ENCODE assay signal across 10 mouse cellular contexts in the genomic region with DNA sequence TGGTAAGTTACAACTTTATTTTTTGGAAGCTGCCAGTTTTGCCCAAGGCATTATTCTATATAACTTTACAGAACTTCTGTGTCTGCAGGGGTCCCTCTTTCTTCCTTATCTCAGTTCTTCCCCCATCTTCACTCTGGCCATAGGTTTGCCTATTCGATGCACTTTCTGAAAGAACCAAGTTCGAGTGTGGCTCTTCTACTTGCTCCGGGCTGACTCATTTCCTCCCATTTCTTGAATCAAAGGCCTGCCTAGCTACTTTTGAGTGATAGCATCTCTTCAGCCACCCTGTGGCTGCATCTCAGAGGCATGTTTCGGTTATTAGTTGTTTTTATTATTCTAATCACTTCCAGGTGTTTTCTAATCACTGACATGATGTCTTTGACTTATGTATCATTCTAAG. TPM values are rescaled to one million over a fixed set of nuclear protein-coding genes. Genes with fewer than 3 reads are reported as not detected.
A peak's percentile ranks its signal among the peaks of the same experiment; 100 is the strongest.
DNase-seq lines count a peak whose midpoint lies in the region; ATAC-seq and TF ChIP-seq lines count a peak whose summit lies in the region.
"Had no signal": no experiment of that assay in that cellular context is flagged by ENCODE, and none has a peak within 500 bp of the region (broad histone marks: within the 10 kb centered on the region; RNA-seq: fewer than 3 reads in every experiment).

No protein-coding gene starts in this region.

- H3K79me2 ChIP-seq in myocyte (ENCODE audit: control insufficient read depth, insufficient read depth): peaks cover 53% of the 10 kb centered on the region

- H3K4me2 ChIP-seq in kidney, embryonic 14.5 days (replicated peaks; ENCODE audit: low read depth, low read length): peak overlapping the region; percentile 46
- H3K4me2 ChIP-seq in embryonic facial prominence, embryonic 12.5 days (replicated peaks): peak overlapping the region; percentile 65
- peak overlapping the region; percentile 95 for H3K4me2 ChIP-seq in hindbrain, embryonic 16.5 days (ENCODE audit: low read length)
- peak overlapping the region; percentile 61 for H3K4me2 ChIP-seq in myocyte (ENCODE audit: low read depth)

- H3ac ChIP-seq in myocyte (ENCODE audit: control insufficient read depth, insufficient read length): no peak overlapping the region

- ATAC-seq in kidney, embryonic 14.5 days (ENCODE audit: low FRiP score, low TSS enrichment): no peak
- ATAC-seq in embryonic facial prominence, embryonic 12.5 days (ENCODE audit: insufficient number of reproducible peaks, insufficient read depth, low FRiP score, low TSS enrichment): no peak
- ATAC-seq in hindbrain, embryonic 16.5 days: no peak

- no peaks in the 10 kb centered on the region for H3K9me3 ChIP-seq in kidney, embryonic 14.5 days (ENCODE audit: control insufficient read depth, low read length)
- no peaks in the 10 kb centered on the region for H3K9me3 ChIP-seq in embryonic facial prominence, embryonic 12.5 days
- H3K9me3 ChIP-seq in hindbrain, embryonic 16.5 days (ENCODE audit: control insufficient read depth, low read length): no peaks in the 10 kb centered on the region

- no peaks in the 10 kb centered on the region for H3K27me3 ChIP-seq in kidney, embryonic 14.5 days (ENCODE audit: control insufficient read depth, insufficient read depth, low read length)
- H3K27me3 ChIP-seq in embryonic facial prominence, embryonic 12.5 days: no peaks in the 10 kb centered on the region
- H3K27me3 ChIP-seq in hindbrain, embryonic 16.5 days (replicated peaks; ENCODE audit: control insufficient read depth, insufficient read depth, low read length): no peaks in the 10 kb centered on the region
- no peaks in the 10 kb centered on the region for H3K27me3 ChIP-seq in myocyte (ENCODE audit: control insufficient read depth, insufficient read depth, insufficient read length)
- H3K27me3 ChIP-seq: Patski had no signal

- no peak for DNase-seq in kidney, adult 9 months
- no peak for DNase-seq in layer of hippocampus, adult 18-20 months (ENCODE audit: low spot score in 2 of 2)
- DNase-seq in frontal cortex, adult 2 months (ENCODE audit: extremely low spot score in 1 of 2, low spot score in 1 of 2): no peak
- DNase-seq in right cerebral cortex, adult 18-20 months: no peak

- no peaks in the 10 kb centered on the region; the same call in 1 of the 2 replicates for H3K36me3 ChIP-seq in kidney, embryonic 14.5 days (ENCODE audit: control insufficient read depth, insufficient read depth, low read length)
- peaks cover 6% of the 10 kb centered on the region; the same call in 1 of the 2 replicates for H3K36me3 ChIP-seq in embryonic facial prominence, embryonic 12.5 days
- H3K36me3 ChIP-seq in hindbrain, embryonic 16.5 days (ENCODE audit: control insufficient read depth, insufficient read depth, low read length): 0 out of 2 replicates have a peak, but pooled peaks cover 2% of the 10 kb centered on the region
- peaks cover 22% of the 10 kb centered on the region for H3K36me3 ChIP-seq in myocyte (ENCODE audit: control insufficient read depth, insufficient read depth)

- H3K27ac ChIP-seq in kidney, embryonic 14.5 days (ENCODE audit: low read depth, low read length): no peak overlapping the region
- H3K27ac ChIP-seq in embryonic facial prominence, embryonic 12.5 days: no peak overlapping the region
- H3K27ac ChIP-seq in hindbrain, embryonic 16.5 days (ENCODE audit: low read depth, low read length): no peak overlapping the region

- H3K4me3 ChIP-seq in kidney, embryonic 14.5 days (ENCODE audit: low read length): peak overlapping the region; percentile 56; the same call in 1 of the 2 replicates
- H3K4me3 ChIP-seq in embryonic facial prominence, embryonic 12.5 days: peak overlapping the region; percentile 71
- no peak overlapping the region for H3K4me3 ChIP-seq in hindbrain, embryonic 16.5 days (ENCODE audit: low read length)
- H3K4me3 ChIP-seq in myocyte: peak overlapping the region; percentile 66

- no peak overlapping the region for H3K9ac ChIP-seq in kidney, embryonic 14.5 days (ENCODE audit: low read depth, low read length)
- H3K9ac ChIP-seq in embryonic facial prominence, embryonic 12.5 days: peak overlapping the region; percentile 81
- H3K9ac ChIP-seq in hindbrain, embryonic 16.5 days (ENCODE audit: low read depth, low read length): no peak overlapping the region

- 40% methylated on average over 4 of the region's 4 CpGs for WGBS in kidney, embryonic 14.5 days
- 25% methylated on average over 4 of the region's 4 CpGs for WGBS in embryonic facial prominence, embryonic 12.5 days
- 49% methylated on average over 4 of the region's 4 CpGs for WGBS in hindbrain, embryonic 16.5 days

- peaks cover 12% of the 10 kb centered on the region; the same call in 1 of the 2 replicates for H3K4me1 ChIP-seq in kidney, embryonic 14.5 days (ENCODE audit: control insufficient read depth, insufficient read depth, low read length)
- peaks cover 13% of the 10 kb centered on the region for H3K4me1 ChIP-seq in embryonic facial prominence, embryonic 12.5 days
- peaks cover 14% of the 10 kb centered on the region for H3K4me1 ChIP-seq in hindbrain, embryonic 16.5 days (ENCODE audit: control insufficient read depth, insufficient read depth, low read depth, low read length)

- TF ChIP-seq POLR2A in myocyte (IDR thresholded peaks at IDR 0.05; ENCODE audit: insufficient read length, low read depth): no peak

TF ChIP-seq in myocyte, 11 proteins besides CTCF, POLR2A, EP300 and RAD21:
- TF ChIP-seq USF1 (IDR thresholded peaks at IDR 0.05; ENCODE audit: low read depth): no peak
- no peak for TF ChIP-seq TCF3 (IDR thresholded peaks at IDR 0.05; ENCODE audit: insufficient read length, low read depth)
- no peak for TF ChIP-seq MYOD1 (IDR thresholded peaks at IDR 0.05; ENCODE audit: control insufficient read depth in 1 of 3, insufficient read length in 2 of 3, low read depth in 2 of 3)
- no peak for TF ChIP-seq MYOG (IDR thresholded peaks at IDR 0.05; ENCODE audit: control insufficient read depth in 1 of 3, insufficient read depth in 1 of 3, insufficient read length in 2 of 3, low read depth in 2 of 3)
- TF ChIP-seq TCF12 (IDR thresholded peaks at IDR 0.05; ENCODE audit: insufficient read depth, poor library complexity, severe bottlenecking): no peak
- no peak for TF ChIP-seq CEBPB (IDR thresholded peaks at IDR 0.05; ENCODE audit: insufficient read depth, poor library complexity, severe bottlenecking)
- no peak for TF ChIP-seq REST (IDR thresholded peaks at IDR 0.05; ENCODE audit: insufficient read depth, insufficient read length)
- no peak for TF ChIP-seq SRF (IDR thresholded peaks at IDR 0.05; ENCODE audit: control insufficient read depth, insufficient read length, low read depth)
- no peak for TF ChIP-seq E2F4 (IDR thresholded peaks at IDR 0.05; ENCODE audit: insufficient read depth)
- TF ChIP-seq POLR2AphosphoS2 (IDR thresholded peaks at IDR 0.05; ENCODE audit: insufficient read length, low read depth): no peak
- no peak for TF ChIP-seq MAX (IDR thresholded peaks at IDR 0.05; ENCODE audit: low read depth)

RNA-seq across cellular contexts. Expression of gene Slc25a24, which starts 1.1 kb away (rescaled TPM):
- polyA plus RNA-seq in kidney, embryonic 14.5 days (2014; fragmentation: Nextera tagmentation; extraction: Ambion mirVana): 17.6 and 25.1 TPM in 2 replicates
- 49.0 and 52.5 TPM in 2 replicates for polyA plus RNA-seq in embryonic facial prominence, embryonic 12.5 days (2016; fragmentation: Nextera tagmentation; extraction: Ambion mirVana)
- 3.6 and 5.7 TPM in 2 replicates for polyA plus RNA-seq in hindbrain, embryonic 16.5 days (2015; fragmentation: Nextera tagmentation; extraction: Ambion mirVana)
- 13.9 TPM for polyA plus RNA-seq in myocyte (2012; fragmentation: generic; extraction: Trizol)
- total RNA-seq in layer of hippocampus, adult 18-20 months (2021): 1 to 10 TPM; 2.8 to 3.2 TPM
- polyA plus RNA-seq in frontal cortex, adult 2 months (2012; rRNA removed): 1.6 and 2.0 TPM in 2 replicates

RNA-seq across cellular contexts. Expression of gene Slc25a54, which starts 43.8 kb away (rescaled TPM):
- polyA plus RNA-seq in kidney, embryonic 14.5 days (2014; fragmentation: Nextera tagmentation; extraction: Ambion mirVana): not detected in 2 replicates
- not detected in 2 replicates for polyA plus RNA-seq in embryonic facial prominence, embryonic 12.5 days (2016; fragmentation: Nextera tagmentation; extraction: Ambion mirVana)
- polyA plus RNA-seq in hindbrain, embryonic 16.5 days (2015; fragmentation: Nextera tagmentation; extraction: Ambion mirVana): not detected in 2 replicates
- 0.02 TPM for polyA plus RNA-seq in myocyte (2012; fragmentation: generic; extraction: Trizol)
- not detected for total RNA-seq in layer of hippocampus, adult 18-20 months (2021)
- not detected in 2 replicates for polyA plus RNA-seq in frontal cortex, adult 2 months (2012; rRNA removed)
- total RNA-seq: neutrophil, adult 5-6 weeks had no signal
- polyA plus RNA-seq: Patski had no signal
